Mouse (Mus musculus): ENCODE results near the gene Robo2.
"Not testable (repeated sequence)": the region's sequence is repeated elsewhere in the genome, so short reads cannot be mapped to it uniquely, and the experiment has no call there.

Robo2 gene

GRCm38 (mm10) chr16:74200705-74201104 is 210.9 kb downstream of the Robo2 start:
- DNase-seq (ENCODE audit: low spot score) = no peak

GRCm38 (mm10) chr16:74200024-74200703 is 211.5 kb downstream of the Robo2 start:
- no peak for DNase-seq (ENCODE audit: low spot score)

GRCm38 (mm10) chr16:74192979-74193554 is 218.6 kb downstream of the Robo2 start:
- DNase-seq (ENCODE audit: low spot score) = no peak

- DNase-seq (ENCODE audit: low spot score) = no peak
Measured at GRCm38 (mm10) chr16:74191621-74192020, 220.0 kb downstream of the Robo2 start.

- no peak for DNase-seq (ENCODE audit: low spot score)
Measured at GRCm38 (mm10) chr16:74182509-74183113, 229.0 kb downstream of the Robo2 start.

- no peak for DNase-seq (ENCODE audit: low spot score)
Measured at GRCm38 (mm10) chr16:74172673-74173072, 239.0 kb downstream of the Robo2 start.

- DNase-seq (ENCODE audit: low spot score) = no peak
Measured at GRCm38 (mm10) chr16:74169642-74170041, 242.0 kb downstream of the Robo2 start.

- no peak for DNase-seq (ENCODE audit: low spot score)
Measured at GRCm38 (mm10) chr16:74169121-74169520, 242.5 kb downstream of the Robo2 start.

GRCm38 (mm10) chr16:74167832-74168231 is 243.8 kb downstream of the Robo2 start:
- no peak for DNase-seq (ENCODE audit: low spot score)

GRCm38 (mm10) chr16:74162041-74162440 is 249.6 kb downstream of the Robo2 start:
- DNase-seq (ENCODE audit: low spot score) = no peak

GRCm38 (mm10) chr16:74159189-74159588 is 252.4 kb downstream of the Robo2 start:
- no peak for DNase-seq (ENCODE audit: low spot score)

- no peak for DNase-seq (ENCODE audit: low spot score)
Measured at GRCm38 (mm10) chr16:74136181-74136580, 275.4 kb downstream of the Robo2 start.

- DNase-seq (ENCODE audit: low spot score) = no peak
Measured at GRCm38 (mm10) chr16:74132833-74133232, 278.8 kb downstream of the Robo2 start.

GRCm38 (mm10) chr16:74131370-74131769 is 280.3 kb downstream of the Robo2 start:
- no peak for DNase-seq (ENCODE audit: low spot score)

GRCm38 (mm10) chr16:74128443-74128983 is 283.1 kb downstream of the Robo2 start:
- DNase-seq (ENCODE audit: low spot score) = no peak

GRCm38 (mm10) chr16:74113155-74113554 is 298.5 kb downstream of the Robo2 start:
- DNase-seq (ENCODE audit: low spot score) = no peak

GRCm38 (mm10) chr16:74111101-74111500 is 300.5 kb downstream of the Robo2 start:
- DNase-seq (ENCODE audit: low spot score) = no peak

GRCm38 (mm10) chr16:74104449-74104848 is 307.2 kb downstream of the Robo2 start:
- DNase-seq (ENCODE audit: low spot score) = not testable (repeated sequence)

GRCm38 (mm10) chr16:74092997-74093801 is 318.4 kb downstream of the Robo2 start:
- DNase-seq (ENCODE audit: low spot score) = no peak

GRCm38 (mm10) chr16:74089951-74090350 is 321.7 kb downstream of the Robo2 start:
- peak; percentile 72 for DNase-seq (ENCODE audit: low spot score)

- DNase-seq (ENCODE audit: low spot score) = no peak
Measured at GRCm38 (mm10) chr16:74084188-74084587, 327.4 kb downstream of the Robo2 start.

GRCm38 (mm10) chr16:74072671-74073070 is 339.0 kb downstream of the Robo2 start:
- DNase-seq (ENCODE audit: low spot score) = no peak

Measured in layer of hippocampus, adult 9-10 months (tissue).